Mouse (Mus musculus) common myeloid progenitor, adult 5-6 weeks (primary cell): ENCODE data around the gene Elob. TPM values are rescaled to one million over a fixed set of nuclear protein-coding genes. Genes with fewer than 3 reads are reported as not detected.

Experiments
- ATAC-seq: replicated peaks from 2 replicates; pipeline ENCODE4 v1.8.0; 2016; ENCODE audit warnings: low read depth, mild to moderate bottlenecking, moderate TSS enrichment, inconsistent platforms; ENCODE audit not compliant: poor library complexity, severe bottlenecking
- total RNA-seq: library from RNA; stranded (forward); fragments of 200-1000, 187-1606 nt; gene quantifications from 2 replicates; pipeline ENCODE4 v1.2.3, GENCODE M21; 2017

Gene Elob
- total RNA-seq, 1 experiment from 2014 or later: 130 TPM

DNA sequence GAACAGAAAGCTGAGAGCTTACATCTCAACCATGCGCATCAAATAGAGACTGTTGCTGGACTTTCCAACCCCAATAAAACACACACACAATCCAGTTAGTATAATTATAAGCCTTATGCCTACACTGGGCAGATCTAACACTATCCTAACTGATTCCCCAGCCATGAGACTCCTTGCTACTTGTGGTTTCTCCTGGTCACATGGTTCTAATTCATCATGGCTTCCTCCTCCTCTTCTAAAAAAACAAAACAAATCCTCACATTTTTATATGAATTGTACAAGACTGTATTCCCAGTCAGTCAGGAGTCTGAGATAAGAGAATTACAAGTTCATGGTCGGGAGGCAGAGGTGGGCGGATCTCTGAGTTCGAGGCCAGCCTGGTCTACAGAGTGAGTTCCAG, 40.0 kb downstream of the Elob start:
- ATAC-seq: no peak

DNA sequence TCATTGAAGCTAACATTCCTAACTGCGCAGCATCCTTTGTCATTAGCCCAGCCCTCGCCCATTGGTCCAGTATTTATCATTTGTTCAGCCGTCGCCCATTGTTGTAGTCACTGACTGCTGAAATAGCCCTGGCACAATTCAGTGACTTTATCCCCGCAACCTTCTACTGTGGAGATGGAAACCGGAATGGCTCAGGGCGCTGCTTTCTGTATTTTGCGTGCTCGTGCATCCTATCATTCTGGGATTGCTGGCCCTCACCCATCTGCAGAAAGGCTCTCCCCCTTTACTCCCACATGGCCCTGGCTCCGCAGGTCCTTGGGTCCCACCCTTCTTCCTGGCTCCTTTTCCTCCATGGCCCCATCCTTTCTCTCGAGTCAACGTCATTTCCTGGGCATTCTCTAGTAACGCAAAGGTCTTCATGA, 42.4 kb downstream of the Elob start:
- no peak for ATAC-seq

DNA sequence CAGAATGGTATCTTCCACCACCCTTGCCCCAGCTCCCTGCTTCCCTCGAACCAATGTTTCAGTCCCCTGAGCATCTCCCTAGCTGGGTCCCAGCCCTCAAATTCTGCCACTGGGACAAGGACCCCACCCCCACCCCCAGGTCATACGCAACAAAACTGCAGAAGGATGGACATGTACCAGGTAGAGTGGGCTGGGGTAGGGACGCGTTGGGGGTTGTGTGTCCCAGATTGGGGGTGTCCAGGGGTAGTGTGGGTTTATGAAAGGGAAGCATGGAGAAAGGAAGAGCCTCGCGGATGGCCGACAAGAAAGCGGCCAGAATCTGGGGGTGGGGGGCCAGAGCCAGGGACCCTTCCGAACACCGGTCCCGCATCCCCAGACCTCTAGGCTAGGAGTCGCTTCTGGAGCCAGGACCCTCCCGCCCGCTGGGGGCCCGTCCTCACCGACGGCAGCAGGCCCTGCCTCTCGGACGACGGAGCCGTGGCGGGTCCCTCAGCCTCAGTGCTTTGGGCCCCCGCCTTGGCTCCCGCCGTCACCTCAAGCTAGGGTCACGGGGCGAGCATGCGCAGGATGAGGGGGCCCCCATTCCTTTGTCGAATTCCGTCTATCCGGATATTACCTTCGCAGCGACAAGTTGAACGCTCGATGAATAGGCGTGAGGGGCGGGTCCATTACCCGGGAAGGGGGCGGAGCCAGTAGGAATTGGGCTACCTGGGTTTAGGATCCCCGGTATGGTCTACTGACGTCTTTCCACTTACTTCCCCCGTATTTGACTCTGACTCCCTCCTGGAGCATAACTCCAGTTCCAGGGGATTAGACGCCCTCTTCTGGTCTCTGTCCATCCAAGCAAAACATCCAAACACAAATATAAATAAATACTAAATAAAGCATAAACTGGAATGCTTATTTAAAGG, 43.1 kb downstream of the Elob start, which contains the start of gene Flywch2:
Gene Flywch2, minus strand, starts transcription at position 521 of the 911 bp plus-strand sequence.
- peak; percentile 76 for ATAC-seq

DNA sequence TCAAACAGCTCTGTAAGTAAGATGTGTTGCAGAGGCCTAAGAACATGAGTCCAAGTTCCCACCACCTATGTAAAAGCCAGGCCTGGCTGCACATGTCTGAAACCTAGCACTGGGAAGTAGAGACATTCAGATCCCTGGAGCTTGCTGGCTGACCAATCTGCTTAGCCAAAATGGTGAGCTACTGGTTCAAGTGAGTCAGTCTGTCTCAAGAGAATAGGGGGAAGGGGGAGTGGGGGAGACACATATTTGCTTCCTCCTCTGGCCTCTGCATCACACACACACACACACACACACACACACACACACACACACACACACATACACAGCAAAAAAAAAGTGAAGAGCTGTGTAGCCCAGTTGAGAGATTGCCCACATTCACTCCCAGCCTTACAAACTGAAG, 45.6 kb downstream of the Elob start:
- no peak for ATAC-seq

DNA sequence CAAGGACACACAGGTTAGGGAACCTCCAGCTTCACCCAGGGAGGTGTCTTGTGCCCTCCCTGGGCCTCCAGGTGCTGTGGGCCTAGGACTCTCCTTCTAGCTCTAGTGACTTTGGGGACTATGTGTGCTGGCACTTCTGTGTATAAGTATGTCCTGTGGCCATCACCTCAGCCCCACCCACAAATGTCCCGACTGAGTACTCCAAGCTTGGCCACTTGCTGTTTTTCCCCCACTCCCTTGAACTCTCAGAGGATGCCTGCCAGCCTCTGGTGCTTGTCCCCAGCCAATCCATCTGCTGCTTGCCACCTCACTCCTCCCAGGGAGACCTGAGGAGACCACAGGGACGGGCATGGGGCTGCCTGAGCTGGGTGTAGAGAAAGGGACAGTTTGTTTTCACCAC, 50.5 kb downstream of the Elob start:
- no peak for ATAC-seq

DNA sequence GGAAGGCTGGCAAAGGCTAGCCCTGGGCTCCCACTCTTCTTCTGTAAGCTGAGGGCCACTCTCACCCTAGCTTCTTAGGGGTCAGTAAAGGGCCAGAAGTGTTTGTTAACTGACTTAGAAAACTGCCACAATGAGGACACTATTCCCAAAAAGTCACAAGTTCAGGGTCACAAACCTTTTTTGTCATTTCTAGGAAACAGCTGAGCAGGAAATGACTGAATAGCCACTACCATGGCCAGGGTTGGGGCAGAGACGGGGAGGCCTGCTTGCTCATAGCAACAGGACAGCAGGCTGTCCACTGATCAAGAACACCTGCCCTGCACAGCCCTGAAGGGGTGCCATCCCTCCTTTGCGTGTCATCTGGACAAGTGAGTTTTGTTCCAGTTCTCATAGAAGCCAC, 51.8 kb downstream of the Elob start:
- no peak for ATAC-seq

DNA sequence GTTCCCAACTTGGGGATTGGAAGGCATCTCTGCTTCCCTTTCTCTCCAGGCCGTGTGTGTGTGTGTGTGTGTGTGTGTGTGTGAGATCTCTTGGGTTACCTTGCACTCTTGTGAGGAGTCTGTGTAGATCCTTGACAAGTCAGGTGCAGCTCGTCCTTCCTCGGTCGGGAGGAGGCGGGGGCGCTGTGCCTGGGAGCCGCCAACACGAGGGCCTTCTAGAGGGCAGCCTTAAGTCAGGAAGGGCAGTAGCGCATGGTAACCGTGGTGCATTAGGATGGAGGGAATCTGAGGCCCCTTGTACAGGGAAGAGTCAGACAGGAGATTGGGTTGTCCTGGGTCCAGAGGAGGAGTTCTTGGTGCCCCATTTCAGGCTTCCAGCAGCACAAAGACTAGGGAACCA, 52.7 kb downstream of the Elob start:
- ATAC-seq: no peak

Other genes starting within 250 kb of the Elob start
- gene Zfp13, start 229.6 kb downstream of the Elob start, total RNA-seq: 0.14 and 1.8 TPM in 2 replicates
- gene Zscan10, start 228.3 kb downstream of the Elob start, total RNA-seq: not detected in 2 replicates
- gene Mmp25, start 183.9 kb downstream of the Elob start, total RNA-seq: 0.24 TPM in 1 of 2 replicates, not detected in the other
- not detected in 2 replicates for gene Bicdl2, start 168.6 kb downstream of the Elob start, total RNA-seq
- 19.2 and 26.9 TPM in 2 replicates for gene Hcfc1r1, start 155.5 kb downstream of the Elob start, total RNA-seq
- 44.6 and 55.5 TPM in 2 replicates for gene Thoc6, start 155.3 kb downstream of the Elob start, total RNA-seq
- 10.1 and 13.2 TPM in 2 replicates for gene Tnfrsf12a, start 151.7 kb downstream of the Elob start, total RNA-seq
- gene Cldn6, start 149.9 kb downstream of the Elob start, total RNA-seq: 1.3 TPM in 1 of 2 replicates, not detected in the other
- not detected in 2 replicates for gene Cldn9, start 145.1 kb downstream of the Elob start, total RNA-seq
- not detected in 2 replicates for gene 1520401A03Rik, start 106.4 kb downstream of the Elob start, total RNA-seq
- gene Pkmyt1, start 102.8 kb downstream of the Elob start, total RNA-seq: 14.3 and 28.1 TPM in 2 replicates
- 4.4 and 5.3 TPM in 2 replicates for gene Paqr4, start 88.3 kb downstream of the Elob start, total RNA-seq
- not detected in 2 replicates for gene Kremen2, start 83.3 kb downstream of the Elob start, total RNA-seq
- 33.8 and 34.0 TPM in 2 replicates for gene Flywch1, start 57.5 kb downstream of the Elob start, total RNA-seq
- gene Flywch2, start 43.1 kb downstream of the Elob start, total RNA-seq: 0.46 and 4.6 TPM in 2 replicates
- 234 and 239 TPM in 2 replicates for gene Srrm2, start 38.6 kb downstream of the Elob start, total RNA-seq
- gene Prss33, start 6.9 kb upstream of the Elob start, total RNA-seq: not detected in 2 replicates
- not detected in 2 replicates for gene Prss32, start 14.7 kb upstream of the Elob start, total RNA-seq
- gene Prss41, start 15.0 kb upstream of the Elob start, total RNA-seq: not detected in 2 replicates
- gene Prss21, start 38.9 kb upstream of the Elob start, total RNA-seq: not detected in 2 replicates
- gene Dcpp1, start 51.7 kb upstream of the Elob start, total RNA-seq: not detected in 2 replicates
- gene Dcpp2, start 51.7 kb upstream of the Elob start, total RNA-seq: not detected in 2 replicates
- not detected in 2 replicates for gene Dcpp3, start 88.3 kb upstream of the Elob start, total RNA-seq
- gene Sbp, start 112.5 kb upstream of the Elob start, total RNA-seq: not detected in 2 replicates
- gene Sbpl, start 126.1 kb upstream of the Elob start, total RNA-seq: not detected in 2 replicates
- gene Prss30, start 151.4 kb upstream of the Elob start, total RNA-seq: not detected in 2 replicates
- not detected in 2 replicates for gene Prss22, start 169.0 kb upstream of the Elob start, total RNA-seq
- gene Prss27, start 209.0 kb upstream of the Elob start, total RNA-seq: not detected in 2 replicates
- gene Kctd5, start 244.3 kb upstream of the Elob start, total RNA-seq: 17.8 and 19.2 TPM in 2 replicates